Mouse (Mus musculus) forebrain, embryonic 11.5 days (tissue): ENCODE data around the gene Slc35f4. TPM values are rescaled to one million over a fixed set of nuclear protein-coding genes. Genes with fewer than 3 reads are reported as not detected.
"Not testable (repeated sequence)": the region's sequence is repeated elsewhere in the genome, so short reads cannot be mapped to it uniquely, and the experiment has no call there.

Experiments used
- ATAC-seq: fragments of 200-750 bp; cut with Nextera tagmentation; replicated peaks from 2 replicates; pipeline ENCODE4 v1.8.0; 2017; ENCODE audit warnings: moderate TSS enrichment; ENCODE audit not compliant: low FRiP score
- DNase-seq: peaks from one replicate; pipeline ENCODE4 v3.0.0-alpha.2; 2017; ENCODE audit warnings: low spot score
- H3K27ac ChIP-seq: fragments of 300-500 bp; sonication (generic); 2 replicates; pipeline ENCODE4 v1.5.1; 2014; ENCODE audit warnings: low read depth, low read length
- H3K27me3 ChIP-seq: fragments of 300-500 bp; sonication (generic); 2 replicates; pipeline ENCODE4 v1.6.1; 2014; ENCODE audit warnings: mild to moderate bottlenecking, low read length, mixed read lengths; ENCODE audit not compliant: control insufficient read depth, insufficient read depth
- H3K36me3 ChIP-seq: fragments of 300-500 bp; sonication (generic); 2 replicates; pipeline ENCODE4 v1.6.1; 2014; ENCODE audit warnings: mild to moderate bottlenecking, low read length, moderate library complexity, mixed read lengths; ENCODE audit not compliant: control insufficient read depth, insufficient read depth
- H3K4me1 ChIP-seq: fragments of 300-500 bp; sonication (generic); replicated peaks from 2 replicates; pipeline ENCODE4 v1.6.1; 2014; ENCODE audit warnings: low read length, mixed read lengths; ENCODE audit not compliant: control insufficient read depth, insufficient read depth
- H3K4me2 ChIP-seq: fragments of 300-500 bp; sonication (generic); 2 replicates; pipeline ENCODE4 v1.6.1; 2014; ENCODE audit warnings: low read depth, mild to moderate bottlenecking, low read length, moderate library complexity, mixed read lengths; ENCODE audit not compliant: severe bottlenecking
- H3K4me3 ChIP-seq: fragments of 300-500 bp; sonication (generic); 2 replicates; pipeline ENCODE4 v1.5.1; 2014; ENCODE audit warnings: low read depth, low read length
- H3K9ac ChIP-seq: fragments of 300-500 bp; sonication (generic); 2 replicates; pipeline ENCODE4 v1.6.1; 2014; ENCODE audit warnings: low read length
- H3K9me3 ChIP-seq: fragments of 300-500 bp; sonication (generic); 2 replicates; pipeline ENCODE4 v1.6.1; 2016; ENCODE audit warnings: low read length, mixed read lengths; ENCODE audit not compliant: control insufficient read depth
- WGBS: fragments of 180-500 bp; shearing (Covaris S2); extraction: QIAGEN DNeasy Blood & Tissue Kit; methylation state at CpG from one replicate; pipeline ENCODE4 v1.1.7; 2014; 5-methylcytosine and 5-hydroxymethylcytosine counted together
- microRNA-seq: library from miRNA; unstranded; fragments of <30 nt; microRNA quantifications from one replicate; pipeline ENCODE4, GENCODE M21; 2016; ENCODE audit not compliant: insufficient number of aligned reads
- polyA plus RNA-seq: library from polyadenylated mRNA; unstranded; fragments of >200 nt; fragmentation: Nextera tagmentation; extraction: Ambion mirVana; gene quantifications from 2 replicates; pipeline ENCODE4 v1.2.1, GENCODE M21; 2014

Slc35f4 gene
- polyA plus RNA-seq, 1 experiment from 2014 or later, result not detected

DNA sequence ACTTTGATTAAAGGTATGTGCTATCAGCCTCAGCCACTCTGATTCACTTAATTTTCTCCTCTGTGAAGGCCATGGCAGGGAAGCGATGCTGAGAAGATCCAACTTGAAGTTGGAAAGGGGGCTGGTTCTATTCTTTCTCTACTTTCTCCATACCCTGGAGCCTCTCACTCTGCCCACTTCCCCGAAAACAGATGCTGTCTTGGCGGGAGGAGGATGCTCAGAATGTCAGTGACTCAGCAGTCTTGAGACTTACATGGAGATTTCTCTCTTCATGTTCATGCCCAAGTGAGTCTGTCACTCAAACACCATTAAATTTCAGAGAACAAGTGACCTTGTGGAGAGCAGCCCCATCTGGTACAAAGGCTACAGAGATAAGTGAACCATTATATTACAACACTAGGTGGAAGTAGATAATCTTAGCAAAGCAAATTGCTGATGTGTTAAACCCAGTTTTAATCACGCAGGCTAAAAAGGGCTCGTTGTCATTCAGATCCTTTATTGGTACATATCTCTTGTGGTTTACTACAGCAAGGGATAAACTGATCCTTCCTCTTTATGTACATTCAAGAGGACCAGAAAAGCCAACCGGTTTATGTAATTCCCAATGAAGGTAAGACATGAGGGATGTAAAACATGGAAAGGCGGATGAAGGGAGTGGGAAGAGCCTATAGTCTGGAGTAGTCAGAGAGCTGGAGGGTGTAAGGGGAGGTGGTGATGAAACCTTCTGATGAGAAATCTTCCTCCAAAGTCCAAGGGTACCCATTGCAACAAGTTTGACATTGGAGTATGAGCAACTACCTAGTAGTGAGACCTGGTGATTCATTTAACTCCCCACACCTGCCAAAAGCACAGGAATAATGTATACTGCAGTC lies 241.8 kb downstream of the Slc35f4 start:
- ATAC-seq, result no peak
- Histone ChIP-seq H3K27ac (no peak overlapping the region), H3K9me3 (no peaks in the 10 kb centered on the region), H3K4me1 (no peaks in the 10 kb centered on the region), H3K27me3 (no peaks in the 10 kb centered on the region), H3K36me3 (no peaks in the 10 kb centered on the region), H3K9ac (no peak overlapping the region), H3K4me2 (no peak overlapping the region), H3K4me3 (no peak overlapping the region)
- WGBS, result 89% methylated on average over 7 of the region's 7 CpGs
- no peak for DNase-seq

DNA sequence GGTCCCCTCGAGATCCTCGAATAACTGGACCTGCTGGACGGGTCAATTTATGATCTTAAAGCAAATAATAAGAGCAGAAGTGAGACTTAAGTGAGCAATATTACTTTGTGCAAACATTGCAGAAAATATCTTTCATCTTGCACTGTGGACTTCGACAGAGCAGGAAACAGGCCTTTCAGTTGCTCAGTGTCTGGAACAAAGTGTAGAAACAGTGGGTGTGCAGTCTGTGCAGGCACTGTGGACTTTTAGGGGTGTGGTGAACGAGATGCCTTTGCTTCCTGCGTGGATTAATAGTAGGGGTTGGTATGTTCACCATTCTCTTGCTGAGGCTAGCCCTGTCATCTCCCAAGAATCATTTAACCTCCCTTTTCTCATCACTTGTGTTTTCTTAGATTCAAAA lies 247.0 kb downstream of the Slc35f4 start:
- Histone ChIP-seq H3K27me3 (no peaks in the 10 kb centered on the region), H3K4me3 (no peak overlapping the region), H3K27ac (no peak overlapping the region), H3K36me3 (no peaks in the 10 kb centered on the region), H3K9ac (no peak overlapping the region), H3K9me3 (no peaks in the 10 kb centered on the region), H3K4me2 (no peak overlapping the region), H3K4me1 (no peaks in the 10 kb centered on the region)
- ATAC-seq, result no peak
- WGBS, result 89% methylated on average over 6 of the region's 6 CpGs
- DNase-seq, result no peak

DNA sequence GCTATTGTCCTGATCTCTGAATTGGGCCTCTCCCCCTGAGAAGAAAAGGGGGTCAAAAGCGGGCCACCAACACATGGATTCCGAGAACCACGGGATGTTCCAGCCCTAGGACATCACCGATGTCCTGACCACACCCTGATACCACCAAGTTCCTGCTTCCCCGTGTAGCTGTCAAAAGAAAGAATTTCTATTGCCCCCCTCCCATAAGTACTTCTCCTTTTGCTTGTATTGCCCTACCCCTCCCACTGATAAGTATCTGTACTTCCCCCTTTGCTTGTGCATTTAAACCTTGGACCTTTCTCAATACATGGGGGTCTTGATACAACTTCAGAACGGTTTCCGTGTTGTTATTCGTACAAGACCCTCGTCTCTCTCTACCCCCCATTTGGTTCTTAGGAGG lies 247.4 kb downstream of the Slc35f4 start:
- H3K9me3 ChIP-seq, H3K4me1 ChIP-seq, H3K27me3 ChIP-seq, H3K27ac ChIP-seq, DNase-seq, ATAC-seq, H3K9ac ChIP-seq, H3K4me3 ChIP-seq, H3K36me3 ChIP-seq, H3K4me2 ChIP-seq: not testable (repeated sequence)
- WGBS, result 83% methylated on average over 9 of the region's 9 CpGs

DNA sequence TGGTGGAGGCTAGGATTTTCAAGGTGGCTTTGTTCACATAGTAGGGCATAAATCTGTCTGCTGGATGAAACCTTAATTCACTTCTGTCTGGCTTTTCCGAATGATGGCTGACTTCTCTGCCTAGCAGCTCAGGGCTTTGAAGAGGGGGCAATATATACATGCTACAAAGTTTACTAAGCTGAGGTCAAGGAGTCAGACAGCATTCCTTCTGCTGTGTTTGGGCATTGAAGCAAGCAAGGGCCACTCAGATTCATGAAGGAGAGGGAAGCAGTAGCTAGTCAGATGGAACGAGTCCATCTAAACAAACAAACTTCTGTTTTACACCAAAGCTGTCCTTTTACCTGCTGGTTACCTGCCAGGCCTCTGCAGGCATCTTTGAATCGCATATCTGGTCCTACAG lies 248.2 kb downstream of the Slc35f4 start:
- H3K4me2 ChIP-seq, result no peak overlapping the region
- H3K9me3 ChIP-seq, result no peaks in the 10 kb centered on the region
- no peak overlapping the region for H3K9ac ChIP-seq
- no peak for DNase-seq
- H3K27me3 ChIP-seq, result no peaks in the 10 kb centered on the region
- no peak for ATAC-seq
- WGBS, result 84% methylated on average over 3 of the region's 3 CpGs
- H3K4me3 ChIP-seq, result no peak overlapping the region
- no peaks in the 10 kb centered on the region for H3K36me3 ChIP-seq
- no peak overlapping the region for H3K27ac ChIP-seq
- H3K4me1 ChIP-seq, result no peaks in the 10 kb centered on the region

DNA sequence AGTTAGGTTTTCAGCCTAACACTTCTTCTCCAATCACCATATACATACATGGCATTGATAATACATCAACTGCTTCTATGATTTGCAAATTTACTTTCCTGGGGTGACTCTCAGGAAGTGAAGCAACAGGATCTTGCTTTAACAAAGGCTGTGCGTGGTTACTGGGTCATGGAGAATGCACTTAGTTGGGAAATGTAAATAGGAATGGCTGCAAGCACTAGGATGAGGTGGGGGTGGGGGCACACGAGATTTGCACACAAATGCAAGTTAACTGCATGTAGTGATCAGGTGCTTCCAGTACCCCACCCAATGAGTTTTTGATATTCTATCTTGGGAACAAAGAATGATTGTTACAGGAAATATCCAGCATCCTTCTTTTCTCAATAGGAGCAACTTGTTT lies 250.5 kb downstream of the Slc35f4 start:
- Histone ChIP-seq H3K9me3 (no peaks in the 10 kb centered on the region), H3K27me3 (no peaks in the 10 kb centered on the region), H3K27ac (no peak overlapping the region), H3K36me3 (no peaks in the 10 kb centered on the region), H3K9ac (no peak overlapping the region), H3K4me2 (no peak overlapping the region), H3K4me1 (no peaks in the 10 kb centered on the region), H3K4me3 (no peak overlapping the region)
- 46% methylated on average over 2 of the region's 2 CpGs for WGBS
- ATAC-seq, result no peak
- DNase-seq, result no peak

DNA sequence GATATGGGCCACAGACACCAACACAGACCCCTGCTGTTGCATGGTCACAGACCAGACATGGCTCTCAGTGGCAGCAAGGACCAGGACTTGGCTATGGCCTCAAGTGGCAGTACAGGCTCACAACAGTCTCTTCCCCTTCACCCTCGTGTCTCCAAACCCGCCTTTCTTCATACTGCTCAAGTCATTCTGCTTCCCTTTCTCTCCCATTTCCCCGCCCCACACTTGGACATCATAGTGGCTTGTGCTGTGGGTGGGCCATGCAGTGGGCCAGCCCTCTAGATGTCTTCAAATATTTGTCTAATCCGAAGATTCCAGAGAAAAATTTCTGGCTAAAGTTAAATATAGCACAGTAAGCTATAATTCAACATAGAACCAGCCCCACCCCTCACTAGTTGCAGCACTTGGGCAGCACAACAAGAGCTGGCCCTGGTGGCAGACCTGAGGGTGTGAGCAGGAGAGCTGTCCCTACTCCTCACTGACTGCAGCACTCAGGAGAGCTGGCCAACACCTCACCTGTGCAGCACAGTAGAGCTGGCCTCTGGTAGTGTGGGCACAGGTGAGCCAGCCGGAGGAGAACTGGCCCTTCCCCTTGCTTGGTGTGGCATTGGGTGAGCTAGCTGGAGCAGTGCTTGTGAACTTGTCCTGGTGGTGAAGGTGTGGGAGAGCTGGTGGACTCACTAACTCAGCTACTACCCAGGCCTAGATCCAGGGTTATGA lies 260.4 kb downstream of the Slc35f4 start:
- Histone ChIP-seq H3K36me3 (no peaks in the 10 kb centered on the region), H3K4me2 (no peak overlapping the region), H3K27me3 (no peaks in the 10 kb centered on the region), H3K9me3 (no peaks in the 10 kb centered on the region), H3K27ac (no peak overlapping the region), H3K4me3 (no peak overlapping the region), H3K9ac (no peak overlapping the region), H3K4me1 (no peaks in the 10 kb centered on the region)
- no peak for DNase-seq
- WGBS, result 93% methylated on average over 5 of the region's 5 CpGs
- no peak for ATAC-seq

Small RNA genes lying within 50 kb of the gene (microRNA-seq; reads per million reads assigned to microRNA genes)
- not detected for gene Gm22949
